35 mouse cellular contexts compared by ENCODE assay signal in genomic region chr5:22542676-22543075, GRCm38 (mm10).
"Had no signal": no experiment of that assay in that cellular context is flagged by ENCODE, and none has a peak within 500 bp of the region (broad histone marks: within the 10 kb centered on the region; RNA-seq: fewer than 3 reads in every experiment).

No protein-coding gene starts in this region.

- DNase-seq: heart, postnatal 10 days; heart, postnatal 14 days; heart, postnatal 36 days; heart, postnatal 4 days; kidney, adult 11 months; kidney, adult 18-20 months; kidney, adult 2 months; kidney, adult 8-10 months; kidney, adult 9 months; kidney, postnatal 10 days; kidney, postnatal 14 days; kidney, postnatal 25 days; kidney, postnatal 36 days; kidney, postnatal 4 days; layer of hippocampus, adult 9-11 months; layer of hippocampus, postnatal 36 days had no signal

- H3K27me3 ChIP-seq: heart, embryonic 12.5 days; heart, embryonic 13.5 days; heart, embryonic 15.5 days; hindbrain, embryonic 12.5 days; hindbrain, embryonic 13.5 days; hindbrain, embryonic 15.5 days; intestine, embryonic 15.5 days; kidney, embryonic 15.5 days had no signal

- H3K9me3 ChIP-seq: heart, embryonic 12.5 days; heart, embryonic 13.5 days; heart, embryonic 15.5 days; hindbrain, embryonic 10.5 days; hindbrain, embryonic 12.5 days; hindbrain, embryonic 13.5 days; hindbrain, embryonic 15.5 days; intestine, embryonic 15.5 days; kidney, embryonic 15.5 days had no signal

- H3K4me3 ChIP-seq: heart, embryonic 12.5 days; heart, embryonic 13.5 days; heart, embryonic 15.5 days; hindbrain, embryonic 10.5 days; hindbrain, embryonic 12.5 days; hindbrain, embryonic 13.5 days; hindbrain, embryonic 15.5 days; intestine, embryonic 15.5 days; kidney, embryonic 15.5 days; layer of hippocampus, adult 2 months; left cerebral cortex, adult 2 months had no signal

- H3K9ac ChIP-seq: heart, embryonic 12.5 days; heart, embryonic 13.5 days; heart, embryonic 15.5 days; hindbrain, embryonic 12.5 days; hindbrain, embryonic 13.5 days; hindbrain, embryonic 14.5 days; hindbrain, embryonic 15.5 days; intestine, embryonic 15.5 days; kidney, embryonic 15.5 days had no signal

- ATAC-seq: hindbrain, embryonic 16.5 days; hindbrain, postnatal 0 days; inflammation-experienced regulatory T-cells, adult 6 months; intestine, embryonic 15.5 days; intestine, embryonic 16.5 days; intestine, postnatal 0 days had no signal

- H3K4me1 ChIP-seq: heart, embryonic 12.5 days; heart, embryonic 13.5 days; heart, embryonic 15.5 days; hindbrain, embryonic 10.5 days; hindbrain, embryonic 12.5 days; hindbrain, embryonic 13.5 days; hindbrain, embryonic 15.5 days; intestine, embryonic 15.5 days; kidney, embryonic 15.5 days had no signal

- H3K4me2 ChIP-seq: heart, embryonic 11.5 days; heart, embryonic 12.5 days; heart, embryonic 13.5 days; heart, embryonic 15.5 days; hindbrain, embryonic 12.5 days; hindbrain, embryonic 13.5 days; hindbrain, embryonic 14.5 days; hindbrain, embryonic 15.5 days; intestine, embryonic 15.5 days; kidney, embryonic 15.5 days had no signal

- H3K27ac ChIP-seq: heart, embryonic 13.5 days; heart, embryonic 15.5 days; hindbrain, embryonic 10.5 days; hindbrain, embryonic 12.5 days; hindbrain, embryonic 13.5 days; hindbrain, embryonic 14.5 days; hindbrain, embryonic 15.5 days; hindbrain, postnatal 0 days; intestine, embryonic 15.5 days; kidney, embryonic 15.5 days; kidney, postnatal 0 days; layer of hippocampus, adult 2 months; left cerebral cortex, adult 2 months had no signal
